Mouse (Mus musculus): ENCODE measurements around the gene Foxp4. TPM values are rescaled to one million over a fixed set of nuclear protein-coding genes. Genes with fewer than 3 reads are reported as not detected.

Gene Foxp4
- polyA plus RNA-seq (2012), result 10.1 and 10.6 TPM in 2 replicates

GRCm38 (mm10) chr17:47924383-47925339 lies at the start of gene Foxp4:
Foxp4 (minus strand) TSS chr17:47924645.
- Histone ChIP-seq H3K27me3 (ENCODE audit: control insufficient read depth) (peaks cover 48% of the 10 kb centered on the region), H3K4me3 (replicated peaks) (peak within 1 kb of the TSS; percentile 84), H3K4me1 (ENCODE audit: control insufficient read depth) (peaks cover 40% of the 10 kb centered on the region), H3K36me3 (ENCODE audit: control insufficient read depth) (peaks cover 8% of the 10 kb centered on the region), H3K9me3 (ENCODE audit: control insufficient read depth, low read length) (peaks cover 6% of the 10 kb centered on the region; the same call in 1 of the 2 replicates)
- TF ChIP-seq TAL1 (IDR thresholded peaks at IDR 0.05; ENCODE audit: low read length) (no peak), GATA1 (IDR thresholded peaks at IDR 0.05; ENCODE audit: low read length) (no peak)

- Histone ChIP-seq H3K4me3 (replicated peaks) (peak overlapping the region; percentile 4), H3K4me1 (ENCODE audit: control insufficient read depth) (peaks cover 19% of the 10 kb centered on the region), H3K9me3 (ENCODE audit: control insufficient read depth, low read length) (peaks cover 19% of the 10 kb centered on the region), H3K27me3 (ENCODE audit: control insufficient read depth) (peaks cover 70% of the 10 kb centered on the region), H3K36me3 (ENCODE audit: control insufficient read depth) (no peaks in the 10 kb centered on the region)
- TF ChIP-seq TAL1 (IDR thresholded peaks at IDR 0.05; ENCODE audit: low read length) (no peak), GATA1 (IDR thresholded peaks at IDR 0.05; ENCODE audit: low read length) (no peak)
Observed at GRCm38 (mm10) chr17:47973563-47974472, 49.4 kb upstream of the Foxp4 start.

- Histone ChIP-seq H3K9me3 (ENCODE audit: control insufficient read depth, low read length) (no peaks in the 10 kb centered on the region; the same call in 1 of the 2 replicates), H3K4me3 (replicated peaks) (no peak overlapping the region), H3K36me3 (ENCODE audit: control insufficient read depth) (no peaks in the 10 kb centered on the region), H3K27me3 (ENCODE audit: control insufficient read depth) (peaks cover 6% of the 10 kb centered on the region), H3K4me1 (ENCODE audit: control insufficient read depth) (no peaks in the 10 kb centered on the region)
- TF ChIP-seq TAL1 (IDR thresholded peaks at IDR 0.05; ENCODE audit: low read length), result no peak
- TF ChIP-seq GATA1 (IDR thresholded peaks at IDR 0.05; ENCODE audit: low read length), result no peak
Observed at GRCm38 (mm10) chr17:47965885-47966505, 41.5 kb upstream of the Foxp4 start.

DNA sequence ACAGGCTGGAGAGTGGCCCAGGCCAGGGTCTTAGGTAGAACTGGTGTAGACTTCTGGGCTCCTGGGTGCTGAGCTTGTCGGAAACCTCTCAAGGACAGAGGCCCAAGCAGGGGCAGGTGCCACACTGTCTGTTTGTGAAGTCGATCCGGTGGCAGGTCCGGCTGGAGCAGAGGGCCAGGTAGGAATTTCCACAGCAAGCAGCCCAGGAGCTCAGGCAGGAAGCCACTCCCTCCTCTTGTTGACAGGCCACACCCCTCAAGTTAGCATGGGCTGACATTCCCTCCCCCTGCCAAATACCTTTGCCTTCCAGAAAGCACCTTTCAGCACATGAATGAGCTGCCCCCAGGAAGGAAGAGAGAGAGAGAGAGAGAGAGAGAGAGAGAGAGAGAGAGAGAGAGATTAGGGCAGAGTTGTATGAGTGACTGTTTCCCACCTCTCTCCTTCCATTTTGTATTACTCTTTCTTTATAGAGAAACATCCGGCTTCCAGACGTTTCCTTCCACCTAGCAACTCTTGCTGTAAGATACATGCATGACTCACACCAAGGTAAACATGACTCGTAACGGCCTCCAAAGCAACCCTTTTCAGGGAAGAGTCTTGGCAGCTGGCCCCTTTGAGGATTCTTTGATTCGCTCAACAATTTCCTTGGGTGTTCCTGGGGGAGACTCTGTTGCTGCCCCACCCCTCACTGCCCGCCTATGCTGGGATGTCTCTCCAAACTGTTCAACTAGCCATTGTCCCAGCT lies 33.8 kb upstream of the Foxp4 start:
- H3K27me3 ChIP-seq (ENCODE audit: control insufficient read depth), result peaks cover 14% of the 10 kb centered on the region
- peaks cover 4% of the 10 kb centered on the region for H3K4me1 ChIP-seq (ENCODE audit: control insufficient read depth)
- H3K9me3 ChIP-seq (ENCODE audit: control insufficient read depth, low read length), result no peaks in the 10 kb centered on the region
- TF ChIP-seq TAL1 (IDR thresholded peaks at IDR 0.05; ENCODE audit: low read length) (no peak), GATA1 (IDR thresholded peaks at IDR 0.05; ENCODE audit: low read length) (no peak)
- no peak overlapping the region for H3K4me3 ChIP-seq (replicated peaks)
- H3K36me3 ChIP-seq (ENCODE audit: control insufficient read depth), result no peaks in the 10 kb centered on the region

DNA sequence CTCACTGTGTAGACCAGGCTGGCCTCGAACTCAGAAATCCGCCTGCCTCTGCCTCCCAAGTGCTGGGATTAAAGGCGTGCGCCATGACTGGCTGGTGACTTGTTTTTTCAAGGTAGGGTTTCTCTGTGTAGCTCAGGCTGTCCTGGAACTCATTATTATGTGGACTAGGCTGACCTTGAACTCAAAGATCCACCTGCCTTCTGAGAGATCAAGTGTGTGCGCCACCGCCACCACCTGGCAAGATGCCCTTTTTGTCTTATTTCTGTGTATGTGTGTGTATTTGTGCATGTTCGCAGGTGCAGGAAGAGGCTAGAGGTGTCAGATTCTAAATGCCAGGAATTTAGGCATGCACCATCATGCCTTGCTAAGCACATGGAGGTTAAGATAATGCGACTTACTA lies 32.0 kb upstream of the Foxp4 start:
- Histone ChIP-seq H3K9me3 (ENCODE audit: control insufficient read depth, low read length) (no peaks in the 10 kb centered on the region), H3K4me3 (replicated peaks) (no peak overlapping the region), H3K4me1 (ENCODE audit: control insufficient read depth) (peaks cover 4% of the 10 kb centered on the region), H3K36me3 (ENCODE audit: control insufficient read depth) (no peaks in the 10 kb centered on the region), H3K27me3 (ENCODE audit: control insufficient read depth) (peaks cover 31% of the 10 kb centered on the region)
- TF ChIP-seq GATA1 (IDR thresholded peaks at IDR 0.05; ENCODE audit: low read length), result no peak
- TF ChIP-seq TAL1 (IDR thresholded peaks at IDR 0.05; ENCODE audit: low read length), result no peak

GRCm38 (mm10) chr17:47955054-47955741 lies 30.8 kb upstream of the Foxp4 start:
- Histone ChIP-seq H3K9me3 (ENCODE audit: control insufficient read depth, low read length) (no peaks in the 10 kb centered on the region), H3K4me1 (ENCODE audit: control insufficient read depth) (peaks cover 4% of the 10 kb centered on the region), H3K4me3 (replicated peaks) (no peak overlapping the region), H3K36me3 (ENCODE audit: control insufficient read depth) (no peaks in the 10 kb centered on the region), H3K27me3 (ENCODE audit: control insufficient read depth) (peaks cover 41% of the 10 kb centered on the region)
- TF ChIP-seq TAL1 (IDR thresholded peaks at IDR 0.05; ENCODE audit: low read length) (no peak), GATA1 (IDR thresholded peaks at IDR 0.05; ENCODE audit: low read length) (no peak)

GRCm38 (mm10) chr17:47953231-47953630 lies 28.8 kb upstream of the Foxp4 start:
- Histone ChIP-seq H3K4me1 (ENCODE audit: control insufficient read depth) (peaks cover 4% of the 10 kb centered on the region), H3K36me3 (ENCODE audit: control insufficient read depth) (no peaks in the 10 kb centered on the region), H3K4me3 (replicated peaks) (no peak overlapping the region), H3K9me3 (ENCODE audit: control insufficient read depth, low read length) (no peaks in the 10 kb centered on the region), H3K27me3 (ENCODE audit: control insufficient read depth) (peaks cover 46% of the 10 kb centered on the region)
- TF ChIP-seq TAL1 (IDR thresholded peaks at IDR 0.05; ENCODE audit: low read length), result no peak
- TF ChIP-seq GATA1 (IDR thresholded peaks at IDR 0.05; ENCODE audit: low read length), result no peak

Data from erythroblast, embryonic 14.5 days (primary cell).